Mouse (Mus musculus): Measurements from ENCODE around the gene Laptm5. TPM values are rescaled to one million over a fixed set of nuclear protein-coding genes. Genes with fewer than 3 reads are reported as not detected.
A peak's percentile ranks its signal among the peaks of the same experiment; 100 is the strongest.

Gene Laptm5
- total RNA-seq, 2 experiments from 2014 or later = 33.3 to 38.6 TPM

GRCm38 (mm10) chr4:130917564-130917963, 4.6 kb downstream of the Laptm5 start:
- no peak for DNase-seq (ENCODE audit: low spot score in 2 of 2)
- intact Hi-C loops (cut with DNase I) = no loop called here

GRCm38 (mm10) chr4:130918805-130919749, 6.2 kb downstream of the Laptm5 start:
- intact Hi-C loops (cut with DNase I) = no loop called here
- DNase-seq (ENCODE audit: low spot score in 2 of 2) = no peak

DNA sequence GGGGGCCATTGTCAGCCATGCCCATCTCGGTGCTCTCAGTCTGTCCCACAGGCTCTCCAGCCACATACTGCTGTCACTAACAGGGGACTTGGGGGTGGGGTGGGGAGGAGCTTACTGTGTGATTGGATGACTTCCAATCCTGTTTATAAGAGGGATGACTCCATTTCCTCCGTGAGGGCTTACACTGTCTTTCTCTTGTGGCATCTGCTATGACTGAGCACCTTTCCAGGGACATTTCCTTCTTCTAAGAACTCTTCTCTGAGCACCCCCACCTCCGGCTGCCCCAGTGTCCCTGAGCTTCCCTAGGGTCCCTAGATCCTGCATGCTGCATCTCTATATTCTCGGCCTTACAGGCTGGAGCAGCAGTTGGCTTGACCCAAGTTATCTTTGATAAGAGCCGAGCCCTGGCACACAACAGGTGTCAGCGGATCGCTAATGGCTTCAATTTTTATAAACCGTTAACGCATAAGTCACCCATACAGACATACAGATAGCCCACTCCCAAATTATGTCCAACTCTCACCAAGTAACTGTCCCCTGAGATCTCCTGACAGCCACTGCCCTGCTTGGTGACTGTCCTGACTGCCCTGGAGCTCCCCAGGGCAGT, 6.9 kb downstream of the Laptm5 start:
- intact Hi-C loops (cut with DNase I) = no loop called here
- no peak for DNase-seq (ENCODE audit: low spot score in 2 of 2)

DNA sequence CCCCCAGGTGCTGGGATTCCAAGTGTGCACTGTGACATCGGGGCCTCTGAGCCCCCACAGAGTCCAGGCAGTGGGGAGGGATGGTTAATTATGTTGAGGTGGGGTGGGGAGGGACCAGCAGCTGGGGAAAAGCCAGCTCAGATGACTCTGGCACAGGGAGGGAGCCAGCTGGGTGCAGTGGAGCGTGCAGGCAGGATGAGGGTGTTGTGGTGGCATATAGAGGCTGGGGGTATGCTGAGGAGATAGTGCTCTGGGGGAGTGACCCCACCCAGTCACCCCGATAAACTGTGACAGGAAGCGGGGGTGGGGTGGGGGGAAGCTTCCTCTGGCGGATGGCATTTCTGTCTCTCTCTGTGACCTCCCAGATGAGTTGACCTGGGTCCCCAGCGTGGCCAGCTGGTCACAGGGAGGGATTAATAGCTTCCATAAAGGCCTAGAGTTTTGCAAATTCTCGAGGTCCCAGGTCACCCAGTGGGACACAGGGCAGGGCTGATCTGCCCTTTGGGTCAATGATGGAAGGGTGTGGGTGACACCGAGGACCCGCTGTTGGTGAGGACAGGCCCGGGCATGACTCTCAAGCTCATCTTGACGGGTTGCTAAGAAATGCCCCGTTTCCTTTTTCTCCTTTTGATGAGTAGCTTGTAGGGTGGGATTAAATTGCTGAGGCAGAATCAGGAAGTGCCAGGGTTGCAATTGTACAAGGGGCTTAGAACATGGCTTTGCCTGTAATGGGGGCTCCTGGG, 8.2 kb downstream of the Laptm5 start:
- DNase-seq (ENCODE audit: low spot score in 2 of 2) = no peak

GRCm38 (mm10) chr4:130921986-130922385, 9.1 kb downstream of the Laptm5 start:
- no peak for DNase-seq (ENCODE audit: low spot score in 2 of 2)
- intact Hi-C loops (cut with DNase I) = no loop called here

More for the DNA sequence above, 8.2 kb downstream of the Laptm5 start:
- intact Hi-C loops (cut with DNase I) = no loop called here

DNA sequence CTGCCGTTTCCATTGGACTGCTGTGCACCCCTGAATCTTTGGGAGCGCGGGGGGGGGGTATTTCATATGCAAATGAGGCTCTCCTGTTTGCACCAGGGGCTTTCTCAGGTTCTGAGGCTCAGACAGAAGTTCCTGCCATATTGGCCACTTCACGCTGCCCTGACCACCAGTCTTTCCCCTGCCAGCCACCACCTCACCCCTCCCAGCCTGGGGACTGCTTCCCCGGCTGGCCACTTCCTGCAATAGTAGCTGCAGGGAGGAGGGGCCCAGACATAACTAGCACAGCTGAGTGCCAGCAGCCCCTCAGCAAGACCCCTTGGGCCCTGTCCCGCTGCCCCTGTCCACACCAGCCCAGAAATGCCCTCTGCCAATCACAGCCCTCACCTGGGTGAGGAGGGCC, 13.3 kb downstream of the Laptm5 start:
- DNase-seq (ENCODE audit: low spot score in 2 of 2) = no peak
- intact Hi-C loops (cut with DNase I) = no loop called here

GRCm38 (mm10) chr4:130927821-130928220, 14.9 kb downstream of the Laptm5 start:
- intact Hi-C loops (cut with DNase I) = no loop called here
- DNase-seq (ENCODE audit: low spot score in 2 of 2) = peak; percentile 34

- no peak for DNase-seq (ENCODE audit: low spot score in 2 of 2)
- intact Hi-C loops (cut with DNase I) = no loop called here
These were observed 29.7 kb downstream of the Laptm5 start for GRCm38 (mm10) chr4:130942644-130943043.

DNA sequence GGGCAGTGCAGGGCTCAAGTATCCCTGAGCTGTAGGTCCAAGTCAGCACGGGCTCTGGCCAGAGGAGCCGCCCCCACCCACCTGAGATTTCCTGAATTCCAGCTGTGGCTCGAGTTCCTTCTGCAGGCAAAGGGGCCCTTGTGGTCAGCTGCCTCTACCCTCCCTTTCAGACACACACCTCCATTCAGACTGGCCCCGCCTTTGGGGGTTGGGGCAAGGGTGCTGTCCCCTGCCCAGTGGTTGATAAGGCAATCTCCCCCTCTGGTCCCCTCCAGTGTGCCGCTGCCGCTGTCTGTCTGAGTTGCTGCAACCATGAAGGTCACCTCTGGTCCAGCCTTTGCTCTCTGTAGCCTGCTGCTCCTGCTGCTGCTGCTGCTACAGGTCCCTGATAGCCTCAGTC, 31.2 kb downstream of the Laptm5 start, which contains the start of gene Matn1:
Matn1 (plus strand) TSS at position 274 of the 400 bp plus-strand sequence.
- intact Hi-C loops (cut with DNase I) = no loop called here
- DNase-seq (ENCODE audit: low spot score in 2 of 2) = no peak

DNA sequence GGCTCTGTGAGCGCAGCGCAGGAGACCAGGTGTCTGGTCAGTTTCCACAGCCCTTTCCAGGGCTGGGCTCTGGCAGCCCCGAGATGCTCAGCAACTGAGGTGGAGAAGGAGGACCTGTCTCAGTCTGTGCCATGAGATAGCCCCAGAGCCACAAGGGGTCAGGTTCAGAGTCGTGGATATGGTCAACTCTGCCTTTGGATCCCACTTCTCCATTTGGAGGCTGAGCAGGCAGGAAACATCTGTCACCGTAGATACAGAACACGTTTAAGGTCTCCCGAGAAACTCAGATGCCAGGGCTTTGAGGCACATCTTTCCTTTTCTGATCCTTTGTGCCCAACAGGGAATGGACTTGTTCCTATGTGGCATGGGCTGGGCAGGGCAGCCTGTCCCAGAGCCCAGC, 31.9 kb downstream of the Laptm5 start:
- intact Hi-C loops (cut with DNase I) = no loop called here
- DNase-seq (ENCODE audit: low spot score in 2 of 2) = no peak

DNA sequence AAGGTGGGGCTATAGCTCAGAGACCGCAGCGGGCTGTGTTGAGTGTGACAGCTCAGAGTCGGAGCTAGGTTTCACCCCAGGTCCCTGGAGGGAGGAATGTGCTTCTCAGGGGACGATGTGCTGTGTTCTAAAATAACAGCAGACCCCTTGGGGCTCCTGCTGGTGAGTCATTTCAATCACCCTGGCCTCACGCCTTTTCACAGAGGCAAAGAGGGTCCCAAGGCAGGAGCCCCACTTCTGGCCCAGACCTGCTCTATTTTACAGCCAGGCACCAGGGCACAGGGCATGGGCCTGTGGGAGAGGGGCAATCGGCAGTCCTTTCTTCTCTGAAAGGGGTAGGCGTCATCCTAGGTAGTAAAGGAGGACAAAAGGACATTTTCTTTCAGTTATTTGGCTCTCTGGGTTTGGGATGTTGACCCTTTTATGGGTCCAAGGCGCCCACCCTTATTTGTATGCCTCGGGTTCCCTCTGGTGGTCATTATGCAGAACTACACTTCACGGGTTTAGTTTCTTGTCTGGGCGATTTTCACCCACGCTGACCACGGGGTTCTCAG, 34.2 kb downstream of the Laptm5 start:
- intact Hi-C loops (cut with DNase I) = loop anchor here (1.0 to 2.0 kb wide), 3 partner anchors 51 to 164 kb away; no protein-coding TSS in a partner anchor
- peak in 1 of 2 experiments; percentile 24 for DNase-seq (ENCODE audit: low spot score in 2 of 2)

DNA sequence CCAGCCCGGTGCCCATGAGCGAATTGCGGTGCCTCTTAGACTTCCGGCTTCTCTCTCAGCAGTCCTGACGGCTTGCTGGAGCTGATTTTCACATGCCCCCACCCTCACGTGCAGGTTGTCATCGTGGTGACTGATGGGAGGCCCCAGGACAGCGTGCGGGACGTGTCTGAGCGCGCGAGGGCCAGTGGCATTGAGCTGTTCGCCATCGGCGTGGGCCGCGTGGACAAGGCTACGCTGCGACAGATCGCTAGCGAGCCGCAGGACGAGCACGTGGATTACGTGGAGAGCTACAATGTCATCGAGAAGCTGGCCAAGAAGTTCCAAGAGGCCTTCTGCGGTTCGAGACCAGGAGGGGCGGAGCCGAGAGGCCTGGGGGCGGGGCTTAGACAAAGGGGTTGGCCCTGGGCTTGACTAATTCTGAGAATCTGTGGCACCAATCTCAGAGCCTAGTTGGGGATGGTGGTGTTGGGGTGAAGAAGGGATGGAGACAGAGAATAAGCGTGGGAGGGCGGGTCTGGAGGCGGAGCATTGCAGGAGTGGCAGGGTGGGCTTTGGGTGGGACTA, 37.0 kb downstream of the Laptm5 start:
- no peak for DNase-seq (ENCODE audit: low spot score in 2 of 2)
- intact Hi-C loops (cut with DNase I) = no loop called here

DNA sequence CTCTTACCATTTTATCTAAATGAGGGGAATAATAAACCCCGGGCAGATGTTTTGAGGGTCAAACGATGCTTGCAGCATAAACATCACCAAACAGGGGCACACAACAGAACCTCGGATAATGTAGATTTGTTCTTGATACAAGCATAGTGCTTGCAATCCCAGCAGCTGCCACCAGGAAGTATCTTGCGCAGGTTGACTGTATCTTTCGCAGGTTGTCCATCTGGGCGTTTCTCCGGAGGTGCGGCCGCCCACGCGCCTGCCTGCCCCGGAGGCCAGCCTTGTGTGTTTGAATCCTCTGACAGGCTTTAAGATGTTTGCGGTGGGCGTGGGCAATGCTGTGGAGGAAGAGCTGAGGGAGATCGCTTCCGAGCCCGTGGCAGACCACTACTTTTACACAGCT, 39.6 kb downstream of the Laptm5 start:
- peak; percentile 37 to 43 for DNase-seq (ENCODE audit: low spot score in 2 of 2)
- intact Hi-C loops (cut with DNase I) = no loop called here

DNA sequence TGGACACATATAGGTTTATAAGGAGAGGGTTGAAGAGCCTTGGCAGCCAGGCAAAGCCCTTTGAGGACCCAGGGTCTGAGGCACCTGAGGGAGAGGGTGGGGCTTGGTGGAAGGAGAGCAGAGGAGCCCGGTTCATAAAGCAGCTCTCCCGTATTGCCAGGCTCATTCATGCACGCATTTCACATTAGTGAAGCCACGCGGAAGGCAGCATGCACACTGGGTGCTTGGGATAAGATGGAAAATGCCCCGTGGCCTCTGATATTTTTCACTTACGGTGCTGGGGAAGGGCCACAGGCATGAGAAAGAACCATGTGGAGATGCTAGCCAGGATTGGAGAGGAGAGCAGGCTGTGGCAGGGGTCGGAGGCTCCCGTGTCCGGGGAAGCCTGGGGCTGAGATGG, 44.2 kb downstream of the Laptm5 start:
- intact Hi-C loops (cut with DNase I) = no loop called here
- DNase-seq (ENCODE audit: low spot score in 2 of 2) = no peak

DNA sequence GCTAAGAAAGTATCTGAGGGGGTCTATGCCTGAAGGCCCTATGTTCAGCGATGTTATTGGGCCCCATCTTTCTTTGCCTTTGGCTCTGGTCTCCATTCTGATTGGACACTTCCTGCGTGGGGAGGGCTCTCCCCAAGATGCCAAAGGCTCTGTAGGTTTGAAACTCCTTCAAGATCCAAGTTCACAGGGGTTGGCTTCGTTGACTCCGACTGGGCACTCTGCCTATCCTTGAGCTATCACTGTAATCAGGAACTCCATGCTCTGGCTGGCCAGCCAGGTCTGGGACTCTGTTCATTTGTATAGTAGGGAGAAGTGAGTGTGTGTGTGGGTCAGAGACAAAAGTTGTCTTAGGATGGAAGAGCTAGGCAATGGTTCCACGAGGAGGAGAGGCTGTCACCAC, 45.9 kb downstream of the Laptm5 start:
- no peak for DNase-seq (ENCODE audit: low spot score in 2 of 2)
- intact Hi-C loops (cut with DNase I) = no loop called here

DNA sequence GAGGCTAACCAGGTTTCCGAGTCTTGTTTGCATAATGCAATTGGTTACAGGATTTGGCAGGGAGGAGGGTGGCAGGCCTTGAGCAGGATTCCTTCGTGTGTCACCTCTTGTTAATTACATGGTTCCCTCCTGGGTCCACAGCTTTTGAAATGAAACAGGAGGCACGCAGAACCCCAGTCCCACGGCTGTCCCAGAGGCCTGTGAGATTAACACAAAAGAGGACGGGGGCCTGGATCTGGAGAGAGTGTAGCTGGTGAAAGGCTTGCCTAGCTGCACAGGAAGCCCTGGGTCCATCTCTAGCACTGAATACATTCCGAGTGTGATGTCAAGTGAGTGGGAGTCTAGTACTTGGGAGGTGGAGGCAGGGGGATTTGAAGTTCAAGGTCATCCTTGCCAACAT, 46.8 kb downstream of the Laptm5 start:
- intact Hi-C loops (cut with DNase I) = loop anchor here (1.0 to 5.0 kb wide), 4 partner anchors 295 to 879 kb away; partner anchors contain the start of gene Ptpru
- no peak for DNase-seq (ENCODE audit: low spot score in 2 of 2)

DNA sequence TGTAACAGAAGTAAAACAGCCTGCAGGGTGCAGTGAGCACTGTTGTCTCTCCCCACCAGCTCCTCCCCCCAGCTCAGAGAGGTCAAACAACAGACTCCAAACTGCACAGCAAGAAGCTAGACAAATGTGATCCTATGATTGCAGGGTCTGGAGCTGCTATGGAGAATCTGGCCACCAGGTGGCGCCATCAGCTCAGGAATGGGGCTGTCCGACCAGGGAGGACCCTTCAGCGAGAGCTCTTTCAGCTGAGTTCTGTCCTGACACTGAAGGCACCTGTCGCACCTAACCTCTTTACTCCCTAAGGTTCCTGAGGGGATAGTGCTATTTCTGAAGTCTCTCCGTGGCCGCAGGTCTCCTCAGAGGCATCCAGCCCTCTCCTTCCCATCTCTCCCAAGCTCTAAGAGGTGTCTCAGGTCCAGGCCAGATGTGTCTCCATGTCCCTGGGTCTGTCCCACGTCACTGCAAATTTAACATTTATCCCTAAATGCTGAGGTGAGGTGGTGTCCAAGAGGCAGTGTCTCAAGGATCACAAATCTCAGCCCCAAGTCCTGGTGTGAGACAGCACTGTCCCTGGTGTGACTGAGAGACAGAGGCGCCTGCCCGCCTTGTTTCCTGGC, 47.3 kb downstream of the Laptm5 start:
- peak; percentile 78 to 83 for DNase-seq (ENCODE audit: low spot score in 2 of 2)
- intact Hi-C loops (cut with DNase I) = loop anchor here (1.0 to 5.0 kb wide), 4 partner anchors 295 to 878 kb away; partner anchors contain the start of gene Ptpru

DNA sequence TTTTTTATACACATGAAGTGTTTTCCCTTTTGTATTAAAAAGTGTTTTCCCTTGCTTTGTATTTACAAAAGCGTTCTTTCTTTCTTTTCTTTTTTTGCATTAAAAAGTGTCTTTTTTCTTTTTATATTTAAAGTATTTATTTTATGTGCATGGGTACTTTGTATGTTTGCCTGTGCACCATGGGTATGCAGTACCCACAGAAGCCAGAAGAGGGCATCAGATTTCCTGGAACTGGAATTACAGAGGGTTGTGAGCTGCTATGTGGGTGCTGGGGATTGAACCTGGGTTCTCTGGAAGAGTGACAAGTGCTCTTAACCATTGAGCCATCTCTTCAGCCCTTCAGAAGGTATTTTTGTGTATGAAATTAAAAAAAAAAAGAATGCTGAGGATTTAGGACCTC, 58.4 kb downstream of the Laptm5 start:
- no peak for DNase-seq (ENCODE audit: low spot score in 2 of 2)
- intact Hi-C loops (cut with DNase I) = no loop called here

- intact Hi-C loops (cut with DNase I) = no loop called here
- no peak for DNase-seq (ENCODE audit: low spot score in 2 of 2)
These were observed 59.5 kb downstream of the Laptm5 start for GRCm38 (mm10) chr4:130972421-130972829.
